Mouse (Mus musculus): ENCODE results near the gene Dydc2. TPM values are rescaled to one million over a fixed set of nuclear protein-coding genes. Genes with fewer than 3 reads are reported as not detected.

Dydc2 gene
- polyA plus RNA-seq, 1 experiment from 2014 or later = 0.28 TPM

DNA sequence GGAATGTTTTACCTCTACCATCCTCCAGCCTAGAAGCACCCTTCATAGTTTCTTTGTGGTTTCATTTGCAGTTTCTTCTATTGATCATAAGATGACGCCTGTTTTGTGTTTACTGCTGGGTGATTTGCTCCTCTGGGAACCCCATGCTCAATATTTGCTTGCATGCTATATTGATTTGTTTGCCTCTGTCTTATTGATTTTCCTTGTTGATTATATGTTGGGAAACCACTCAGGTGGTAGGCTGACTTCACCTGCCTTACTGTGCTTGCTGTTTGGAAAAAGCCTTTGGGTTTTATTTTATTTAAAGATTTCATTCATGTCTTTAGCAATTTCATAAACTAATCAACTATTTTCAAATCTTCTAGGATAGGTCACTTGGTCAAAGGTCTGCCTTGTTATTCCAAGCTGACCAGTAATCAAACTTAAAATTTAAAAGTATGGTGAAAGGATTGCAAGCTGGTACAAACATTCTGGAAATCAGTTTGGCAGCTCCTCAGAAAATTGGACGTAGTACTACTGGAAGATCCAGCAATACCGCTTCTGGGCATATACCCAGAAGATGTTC lies 27.4 kb upstream of the Dydc2 start:
- 83% methylated on average over 3 of the region's 3 CpGs for WGBS

DNA sequence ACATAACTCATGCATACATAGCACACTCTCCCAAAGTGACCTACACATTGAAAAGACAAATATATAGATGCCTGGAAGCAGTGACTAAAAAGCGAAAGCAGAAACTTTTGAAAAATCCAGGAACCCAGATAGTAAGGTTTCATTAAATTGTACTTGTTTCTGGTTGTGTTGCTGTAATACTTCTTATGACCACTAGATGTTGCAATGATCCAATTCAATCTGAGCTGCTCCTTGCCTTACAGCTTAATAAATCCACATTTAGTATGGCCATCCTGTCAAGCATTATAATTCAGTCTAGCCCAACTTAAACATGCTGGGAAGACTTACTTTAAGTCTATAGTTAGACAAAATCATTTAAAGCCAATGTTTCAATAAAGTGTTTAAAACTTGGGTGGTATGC lies 25.1 kb upstream of the Dydc2 start:
- 57% methylated on average over 1 of the region's 1 CpGs for WGBS
- ATAC-seq (ENCODE audit: low FRiP score, low TSS enrichment) = no peak
- Histone ChIP-seq H3K36me3 (ENCODE audit: control insufficient read depth, insufficient read depth, low read length) (no peaks in the 10 kb centered on the region), H3K27me3 (ENCODE audit: control insufficient read depth, insufficient read depth, low read length) (no peaks in the 10 kb centered on the region), H3K27ac (replicated peaks; ENCODE audit: low read depth, low read length) (no peak overlapping the region), H3K4me1 (ENCODE audit: control insufficient read depth, insufficient read depth, low read length) (no peaks in the 10 kb centered on the region), H3K4me3 (replicated peaks; ENCODE audit: low read depth, low read length) (no peak overlapping the region), H3K9ac (replicated peaks; ENCODE audit: low read length) (no peak overlapping the region), H3K4me2 (ENCODE audit: low read length) (no peak overlapping the region), H3K9me3 (ENCODE audit: control insufficient read depth, low read length) (no peaks in the 10 kb centered on the region)
- peak; percentile 47 for DNase-seq

More for the DNA sequence above, 27.4 kb upstream of the Dydc2 start:
- H3K9me3 ChIP-seq (ENCODE audit: control insufficient read depth, low read length) = no peaks in the 10 kb centered on the region
- ATAC-seq (ENCODE audit: low FRiP score, low TSS enrichment) = no peak
- no peaks in the 10 kb centered on the region for H3K27me3 ChIP-seq (ENCODE audit: control insufficient read depth, insufficient read depth, low read length)
- no peak overlapping the region for H3K4me3 ChIP-seq (replicated peaks; ENCODE audit: low read depth, low read length)
- DNase-seq = no peak
- no peak overlapping the region for H3K27ac ChIP-seq (replicated peaks; ENCODE audit: low read depth, low read length)
- no peaks in the 10 kb centered on the region for H3K4me1 ChIP-seq (ENCODE audit: control insufficient read depth, insufficient read depth, low read length)
- no peak overlapping the region for H3K9ac ChIP-seq (replicated peaks; ENCODE audit: low read length)
- H3K36me3 ChIP-seq (ENCODE audit: control insufficient read depth, insufficient read depth, low read length) = no peaks in the 10 kb centered on the region
- H3K4me2 ChIP-seq (ENCODE audit: low read length) = no peak overlapping the region

DNA sequence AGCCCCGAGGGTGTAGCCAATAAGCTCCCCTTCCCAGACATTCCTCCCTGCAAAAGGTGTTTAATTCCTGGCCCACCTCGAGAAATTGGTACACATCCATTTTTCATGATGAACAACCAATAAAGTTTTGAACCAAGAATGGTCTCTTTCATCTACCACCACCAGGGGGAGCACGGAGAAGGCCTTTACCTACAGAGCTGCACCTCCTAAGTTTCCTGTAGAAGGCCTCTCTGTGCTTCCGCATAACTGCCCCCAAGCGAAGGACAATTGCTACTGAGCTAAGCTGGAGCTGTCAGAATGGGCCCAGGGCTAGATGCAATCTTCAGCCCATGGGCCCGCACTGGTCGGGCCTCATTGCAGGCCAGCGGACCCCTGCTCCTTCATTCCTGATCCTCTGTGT lies 21.8 kb upstream of the Dydc2 start:
- no peak for ATAC-seq (ENCODE audit: low FRiP score, low TSS enrichment)
- peak; percentile 19 for DNase-seq

DNA sequence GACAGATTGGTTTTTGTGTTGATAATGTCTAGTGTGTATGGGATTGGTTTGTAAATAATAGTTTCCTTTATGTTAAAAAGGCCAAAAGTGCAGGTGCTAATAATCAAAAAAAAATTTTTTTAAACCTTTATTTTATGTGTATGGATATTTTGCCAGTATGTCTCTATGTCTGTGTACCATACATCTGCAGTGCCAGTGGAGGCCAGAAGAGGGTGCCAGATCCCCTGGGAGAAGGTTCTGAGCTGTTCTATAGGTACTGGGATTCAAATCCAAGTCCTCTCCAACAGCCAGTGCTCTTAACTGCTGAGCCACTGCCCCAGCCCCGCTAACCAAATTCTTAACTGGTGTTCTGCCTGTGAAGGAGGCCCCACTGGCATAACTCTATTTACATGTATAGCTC lies 18.5 kb upstream of the Dydc2 start:
- Histone ChIP-seq H3K4me3 (replicated peaks; ENCODE audit: low read depth, low read length) (no peak overlapping the region), H3K4me1 (ENCODE audit: control insufficient read depth, insufficient read depth, low read length) (no peaks in the 10 kb centered on the region), H3K9me3 (ENCODE audit: control insufficient read depth, low read length) (no peaks in the 10 kb centered on the region), H3K9ac (replicated peaks; ENCODE audit: low read length) (no peak overlapping the region), H3K4me2 (ENCODE audit: low read length) (no peak overlapping the region), H3K27ac (replicated peaks; ENCODE audit: low read depth, low read length) (no peak overlapping the region), H3K36me3 (ENCODE audit: control insufficient read depth, insufficient read depth, low read length) (no peaks in the 10 kb centered on the region), H3K27me3 (ENCODE audit: control insufficient read depth, insufficient read depth, low read length) (no peaks in the 10 kb centered on the region)
- 87% methylated on average over 1 of the region's 1 CpGs for WGBS
- no peak for ATAC-seq (ENCODE audit: low FRiP score, low TSS enrichment)
- DNase-seq = no peak

More for the DNA sequence above, 21.8 kb upstream of the Dydc2 start:
- no peak overlapping the region for H3K4me2 ChIP-seq (ENCODE audit: low read length)
- H3K4me3 ChIP-seq (replicated peaks; ENCODE audit: low read depth, low read length) = no peak overlapping the region
- no peaks in the 10 kb centered on the region for H3K9me3 ChIP-seq (ENCODE audit: control insufficient read depth, low read length)
- H3K4me1 ChIP-seq (ENCODE audit: control insufficient read depth, insufficient read depth, low read length) = no peaks in the 10 kb centered on the region
- no peaks in the 10 kb centered on the region for H3K27me3 ChIP-seq (ENCODE audit: control insufficient read depth, insufficient read depth, low read length)
- no peaks in the 10 kb centered on the region for H3K36me3 ChIP-seq (ENCODE audit: control insufficient read depth, insufficient read depth, low read length)
- WGBS = 55% methylated on average over 8 of the region's 8 CpGs
- no peak overlapping the region for H3K27ac ChIP-seq (replicated peaks; ENCODE audit: low read depth, low read length)
- H3K9ac ChIP-seq (replicated peaks; ENCODE audit: low read length) = no peak overlapping the region

DNA sequence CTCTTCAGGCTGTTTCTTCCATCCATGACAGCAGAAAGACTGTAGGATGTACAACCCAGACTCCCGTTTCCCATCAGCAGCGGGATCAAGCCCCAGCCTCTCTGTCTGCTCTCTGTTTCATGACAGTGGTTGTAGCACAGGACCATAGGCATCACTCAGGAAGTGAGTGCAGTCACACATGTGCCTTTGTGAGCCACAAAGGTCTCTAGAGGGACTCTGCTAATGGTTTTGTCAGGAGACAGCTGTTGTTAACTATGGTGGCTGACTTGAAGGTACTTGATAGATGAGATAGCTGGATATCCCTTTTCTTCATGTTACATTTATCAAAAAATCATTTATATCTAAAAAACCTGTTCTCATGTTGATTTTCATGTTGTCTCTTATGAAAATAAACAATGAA lies 13.4 kb upstream of the Dydc2 start:
- H3K4me3 ChIP-seq (replicated peaks; ENCODE audit: low read depth, low read length) = no peak overlapping the region
- no peak for ATAC-seq (ENCODE audit: low FRiP score, low TSS enrichment)
- WGBS = 96% methylated on average over 2 of the region's 2 CpGs
- no peak for DNase-seq
- no peak overlapping the region for H3K27ac ChIP-seq (replicated peaks; ENCODE audit: low read depth, low read length)
- H3K9ac ChIP-seq (replicated peaks; ENCODE audit: low read length) = no peak overlapping the region
- H3K36me3 ChIP-seq (ENCODE audit: control insufficient read depth, insufficient read depth, low read length) = no peaks in the 10 kb centered on the region
- no peak overlapping the region for H3K4me2 ChIP-seq (ENCODE audit: low read length)
- no peaks in the 10 kb centered on the region for H3K4me1 ChIP-seq (ENCODE audit: control insufficient read depth, insufficient read depth, low read length)
- H3K9me3 ChIP-seq (ENCODE audit: control insufficient read depth, low read length) = no peaks in the 10 kb centered on the region
- no peaks in the 10 kb centered on the region for H3K27me3 ChIP-seq (ENCODE audit: control insufficient read depth, insufficient read depth, low read length)

DNA sequence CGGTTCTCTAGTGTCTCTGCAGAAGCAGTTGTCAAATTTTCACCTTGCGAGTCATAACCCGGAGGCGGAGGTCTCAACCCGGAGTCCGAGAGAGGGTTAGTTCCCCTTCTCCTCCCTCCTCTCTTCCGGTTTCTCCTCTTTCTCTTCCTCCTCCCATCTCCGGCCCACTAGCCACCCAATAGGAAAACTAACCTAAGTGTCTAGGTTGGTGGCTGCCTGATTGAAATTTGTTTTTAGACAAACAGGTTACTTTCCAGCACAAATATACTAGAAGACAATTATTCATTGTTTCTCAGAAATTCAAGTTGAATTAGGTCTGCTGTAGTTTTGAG lies 3.9 kb upstream of the Dydc2 start:
- H3K27ac ChIP-seq (replicated peaks; ENCODE audit: low read depth, low read length) = no peak overlapping the region
- no peaks in the 10 kb centered on the region for H3K4me1 ChIP-seq (ENCODE audit: control insufficient read depth, insufficient read depth, low read length)
- H3K9me3 ChIP-seq (ENCODE audit: control insufficient read depth, low read length) = no peaks in the 10 kb centered on the region
- WGBS = 1% methylated on average over 8 of the region's 8 CpGs
- peak overlapping the region; percentile 46; the same call in 1 of the 2 replicates for H3K9ac ChIP-seq (replicated peaks; ENCODE audit: low read length)
- peak overlapping the region; percentile 37 for H3K4me3 ChIP-seq (replicated peaks; ENCODE audit: low read depth, low read length)
- no peaks in the 10 kb centered on the region for H3K27me3 ChIP-seq (ENCODE audit: control insufficient read depth, insufficient read depth, low read length)
- peak overlapping the region; percentile 73 for H3K4me2 ChIP-seq (ENCODE audit: low read length)
- no peaks in the 10 kb centered on the region for H3K36me3 ChIP-seq (ENCODE audit: control insufficient read depth, insufficient read depth, low read length)
- DNase-seq = no peak
- no peak; the same call in 1 of the 2 replicates for ATAC-seq (ENCODE audit: low FRiP score, low TSS enrichment)

DNA sequence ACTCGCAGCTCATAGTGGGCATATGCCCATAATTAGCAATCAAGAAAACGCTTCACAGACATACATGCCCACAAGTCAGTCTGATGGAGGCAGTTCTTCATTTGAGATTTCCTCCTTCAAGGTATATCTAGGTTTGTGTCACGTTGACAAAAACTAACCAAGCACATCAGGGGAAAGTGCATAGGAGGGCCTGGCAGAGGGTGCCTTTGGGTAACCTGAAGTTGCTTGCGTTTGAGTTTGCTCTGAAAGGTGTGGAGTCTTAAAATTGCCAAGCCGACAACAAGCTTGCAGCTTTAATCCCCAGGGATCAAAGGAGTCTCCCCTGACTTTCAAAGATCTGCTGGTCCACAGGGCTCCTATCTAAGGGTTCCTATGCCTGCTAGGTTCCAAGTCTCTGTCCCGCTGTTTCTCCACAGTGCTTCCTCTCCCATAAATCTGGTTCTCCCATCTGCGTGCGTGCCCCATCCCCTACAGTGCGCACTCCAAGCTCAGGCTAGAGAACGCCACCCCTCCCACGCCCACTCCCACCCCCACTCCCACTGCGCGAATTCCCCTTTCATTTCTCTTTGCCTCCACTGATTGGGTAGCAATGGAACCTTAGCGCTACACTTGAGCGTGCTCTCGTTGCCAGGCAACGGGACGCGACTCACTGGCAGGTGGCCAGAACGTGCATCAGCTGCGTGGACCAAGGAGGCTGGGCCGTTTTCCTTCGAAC lies 3.4 kb upstream of the Dydc2 start, which contains the start of gene Dydc1:
Gene Dydc1, plus strand, starts transcription at position 683 of the 715 bp plus-strand sequence.
- H3K36me3 ChIP-seq (ENCODE audit: control insufficient read depth, insufficient read depth, low read length) = no peaks in the 10 kb centered on the region
- H3K9me3 ChIP-seq (ENCODE audit: control insufficient read depth, low read length) = no peaks in the 10 kb centered on the region
- 11% methylated on average over 23 of the region's 23 CpGs for WGBS
- H3K27ac ChIP-seq (replicated peaks; ENCODE audit: low read depth, low read length) = no peak within 1 kb of the TSS
- H3K4me1 ChIP-seq (ENCODE audit: control insufficient read depth, insufficient read depth, low read length) = no peaks in the 10 kb centered on the region
- H3K27me3 ChIP-seq (ENCODE audit: control insufficient read depth, insufficient read depth, low read length) = no peaks in the 10 kb centered on the region
- H3K4me2 ChIP-seq (ENCODE audit: low read length) = peak within 1 kb of the TSS; percentile 73
- H3K4me3 ChIP-seq (replicated peaks; ENCODE audit: low read depth, low read length) = peak within 1 kb of the TSS; percentile 37
- peak within 1 kb of the TSS; percentile 46; the same call in 1 of the 2 replicates for H3K9ac ChIP-seq (replicated peaks; ENCODE audit: low read length)
- ATAC-seq (ENCODE audit: low FRiP score, low TSS enrichment) (peak; percentile 90), DNase-seq (peak; percentile 93)

DNA sequence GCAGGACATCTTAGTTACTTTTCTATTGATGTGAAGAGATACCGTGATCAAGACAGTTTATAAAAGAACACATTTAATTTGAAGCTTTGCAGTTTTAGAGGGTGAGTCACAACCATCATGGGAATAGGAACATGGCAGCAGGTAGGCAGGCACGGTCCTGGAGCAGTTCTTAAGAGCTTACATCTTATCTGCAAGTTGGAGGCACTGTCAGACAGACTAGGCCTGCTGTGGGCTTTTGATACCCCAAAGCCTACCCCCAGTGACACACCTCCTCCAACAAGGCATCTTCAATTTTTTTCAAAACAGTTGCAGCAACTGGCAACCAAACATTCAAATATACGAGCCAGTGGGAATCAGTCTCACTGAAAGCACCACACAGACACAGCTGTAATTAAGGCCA lies 1.3 kb upstream of the Dydc2 start:
- ATAC-seq (ENCODE audit: low FRiP score, low TSS enrichment) (no peak), DNase-seq (no peak)
- Histone ChIP-seq H3K9ac (replicated peaks; ENCODE audit: low read length) (no peak overlapping the region), H3K4me2 (ENCODE audit: low read length) (no peak overlapping the region), H3K27me3 (ENCODE audit: control insufficient read depth, insufficient read depth, low read length) (no peaks in the 10 kb centered on the region), H3K36me3 (ENCODE audit: control insufficient read depth, insufficient read depth, low read length) (no peaks in the 10 kb centered on the region), H3K4me1 (ENCODE audit: control insufficient read depth, insufficient read depth, low read length) (no peaks in the 10 kb centered on the region), H3K4me3 (replicated peaks; ENCODE audit: low read depth, low read length) (no peak overlapping the region), H3K27ac (replicated peaks; ENCODE audit: low read depth, low read length) (no peak overlapping the region), H3K9me3 (ENCODE audit: control insufficient read depth, low read length) (no peaks in the 10 kb centered on the region)
- WGBS = 74% methylated on average over 3 of the region's 3 CpGs

DNA sequence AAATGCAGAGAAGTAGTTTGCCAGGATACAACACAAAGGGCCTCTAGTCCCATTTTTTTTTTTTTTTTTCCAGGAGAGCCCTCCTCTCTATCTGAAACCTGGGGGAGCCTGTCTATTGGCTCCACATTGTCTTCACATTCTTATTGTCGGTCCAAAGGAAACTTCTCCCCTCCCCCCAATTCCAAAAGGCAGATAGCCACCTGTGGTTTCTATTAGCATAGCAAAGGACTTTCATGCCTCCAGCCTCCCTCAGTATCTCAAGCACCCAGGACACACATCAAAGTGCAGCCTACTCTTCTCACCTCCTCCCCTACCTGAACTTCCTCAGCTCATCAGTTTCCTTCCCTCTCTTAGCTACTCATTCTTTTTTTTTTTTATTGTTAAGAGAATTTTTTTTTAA lies 2.6 kb downstream of the Dydc2 start:
- DNase-seq (no peak), ATAC-seq (ENCODE audit: low FRiP score, low TSS enrichment) (no peak)
- Histone ChIP-seq H3K9me3 (ENCODE audit: control insufficient read depth, low read length) (no peaks in the 10 kb centered on the region), H3K36me3 (ENCODE audit: control insufficient read depth, insufficient read depth, low read length) (no peaks in the 10 kb centered on the region), H3K4me3 (replicated peaks; ENCODE audit: low read depth, low read length) (no peak overlapping the region), H3K9ac (replicated peaks; ENCODE audit: low read length) (no peak overlapping the region), H3K27ac (replicated peaks; ENCODE audit: low read depth, low read length) (no peak overlapping the region), H3K4me2 (ENCODE audit: low read length) (no peak overlapping the region), H3K27me3 (ENCODE audit: control insufficient read depth, insufficient read depth, low read length) (no peaks in the 10 kb centered on the region), H3K4me1 (ENCODE audit: control insufficient read depth, insufficient read depth, low read length) (no peaks in the 10 kb centered on the region)
- 4% methylated on average over 1 of the region's 1 CpGs for WGBS
